Mouse (Mus musculus) heart, adult 11 months (tissue): ENCODE results near the gene Retreg3.

Experiments used
- DNase-seq: peaks from one replicate; pipeline ENCODE4 v3.0.0; 2022

The Retreg3 gene

DNA sequence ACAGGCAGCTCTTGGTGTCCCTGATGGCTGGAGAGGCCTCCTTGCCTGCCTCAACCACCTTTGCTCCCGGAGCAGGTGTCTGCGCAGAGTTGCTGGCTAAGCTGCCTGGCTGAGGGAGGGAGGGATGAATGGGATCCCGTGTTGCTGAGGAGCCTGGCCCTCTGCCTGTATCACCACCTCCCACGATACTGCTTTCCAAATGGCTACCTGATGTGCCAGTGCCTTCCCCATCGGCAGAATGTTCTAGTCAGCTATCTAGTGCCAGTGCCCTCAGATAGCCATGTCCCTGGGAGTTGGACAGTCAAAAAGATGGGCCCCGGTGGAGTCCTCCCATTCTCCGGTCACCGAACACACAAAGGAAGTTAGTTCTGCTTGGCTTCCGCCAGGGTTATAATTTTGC lies 69.3 kb downstream of the Retreg3 start:
- no peak for DNase-seq

DNA sequence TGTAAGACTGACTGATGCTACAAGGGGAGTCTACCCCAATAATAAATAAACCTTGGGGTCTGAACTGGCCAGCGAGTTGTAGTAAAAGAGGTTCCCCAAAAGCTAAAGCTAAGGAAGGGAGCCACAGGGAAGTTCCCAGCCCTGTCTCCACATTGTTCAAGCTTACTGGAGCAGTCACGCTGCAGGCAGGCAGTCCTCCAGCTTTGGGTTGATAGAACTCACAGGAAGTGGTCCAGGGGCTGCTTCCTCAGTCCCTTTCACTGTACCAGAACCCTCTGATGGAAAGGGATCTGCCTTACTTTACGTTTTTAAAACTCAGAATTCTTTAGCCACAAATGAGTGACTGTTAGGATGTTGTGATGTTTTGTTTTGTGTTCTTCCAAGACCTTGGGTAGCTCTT lies 72.2 kb downstream of the Retreg3 start:
- DNase-seq, result no peak

DNA sequence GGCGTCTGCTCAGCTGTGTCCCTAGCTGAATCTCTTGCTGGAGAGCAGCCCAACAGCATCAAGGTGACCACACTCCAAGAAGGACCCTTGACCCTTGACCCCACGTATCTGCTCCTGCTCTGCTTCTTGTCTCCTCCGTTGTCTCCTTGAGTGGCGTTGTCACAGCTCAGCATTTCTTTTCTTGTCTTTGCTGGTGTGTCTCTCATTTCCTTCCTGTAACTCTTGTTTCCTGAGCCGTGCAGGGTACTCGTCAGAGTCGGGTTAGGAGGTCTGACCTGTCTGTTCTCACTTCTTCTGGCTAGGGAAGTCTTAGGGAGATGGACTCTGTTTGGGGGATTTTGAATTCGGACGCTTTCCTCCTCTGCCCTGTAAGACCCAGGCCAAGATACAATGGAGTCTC lies 73.3 kb downstream of the Retreg3 start:
- no peak for DNase-seq
